In genomic region chr12:29164701-29165100, GRCm38 (mm10) we compare ENCODE assay signal across 26 mouse cellular contexts.
"Had no signal": no experiment of that assay in that cellular context is flagged by ENCODE, and none has a peak within 500 bp of the region (broad histone marks: within the 10 kb centered on the region; RNA-seq: fewer than 3 reads in every experiment).

No protein-coding gene starts in this region.

- H3K4me1 ChIP-seq: embryonic facial prominence, embryonic 12.5 days; embryonic facial prominence, embryonic 15.5 days; forebrain, embryonic 12.5 days had no signal

- ATAC-seq: forebrain, embryonic 13.5 days; forebrain, embryonic 15.5 days; forebrain, postnatal 0 days had no signal

- H3K9me3 ChIP-seq: embryonic facial prominence, embryonic 10.5 days; embryonic facial prominence, embryonic 12.5 days; embryonic facial prominence, embryonic 13.5 days; embryonic facial prominence, embryonic 15.5 days; forebrain, embryonic 10.5 days; forebrain, embryonic 12.5 days; forebrain, embryonic 13.5 days; forebrain, embryonic 15.5 days; heart, embryonic 10.5 days had no signal

- H3K4me2 ChIP-seq: embryonic facial prominence, embryonic 12.5 days; embryonic facial prominence, embryonic 13.5 days; embryonic facial prominence, embryonic 15.5 days; forebrain, embryonic 12.5 days; forebrain, embryonic 13.5 days; forebrain, embryonic 15.5 days had no signal

- H3K4me3 ChIP-seq: embryonic facial prominence, embryonic 10.5 days; embryonic facial prominence, embryonic 12.5 days; embryonic facial prominence, embryonic 13.5 days; embryonic facial prominence, embryonic 15.5 days; erythroblast, embryonic 14.5 days; forebrain, embryonic 10.5 days; forebrain, embryonic 12.5 days; forebrain, embryonic 13.5 days; forebrain, embryonic 15.5 days; gastrocnemius, adult 2 months; heart, adult 2 months; heart, embryonic 10.5 days had no signal

- DNase-seq: cerebellum, adult 8-10 months; cerebellum, adult 9-10 months; cerebellum, adult 9-11 months; cerebellum, postnatal 10 days; cerebellum, postnatal 14 days; cerebellum, postnatal 25 days; cerebellum, postnatal 36 days; embryo, embryonic 11 days; forebrain, postnatal 0 days; gastrocnemius, adult 2 months; gastrocnemius, postnatal 10 days; gastrocnemius, postnatal 14 days; gastrocnemius, postnatal 25 days; gastrocnemius, postnatal 36 days; heart, adult 18-20 months; heart, adult 2 months had no signal

- H3K9ac ChIP-seq: embryonic facial prominence, embryonic 12.5 days; embryonic facial prominence, embryonic 13.5 days; embryonic facial prominence, embryonic 15.5 days; forebrain, embryonic 12.5 days; forebrain, embryonic 13.5 days; forebrain, embryonic 15.5 days; forebrain, postnatal 0 days had no signal

- H3K27me3 ChIP-seq: embryonic facial prominence, embryonic 12.5 days; embryonic facial prominence, embryonic 13.5 days; embryonic facial prominence, embryonic 15.5 days; forebrain, embryonic 12.5 days; forebrain, embryonic 13.5 days; forebrain, embryonic 15.5 days had no signal

- H3K27ac ChIP-seq: embryonic facial prominence, embryonic 10.5 days; embryonic facial prominence, embryonic 12.5 days; embryonic facial prominence, embryonic 13.5 days; embryonic facial prominence, embryonic 15.5 days; forebrain, embryonic 10.5 days; forebrain, embryonic 12.5 days; forebrain, embryonic 13.5 days; forebrain, embryonic 15.5 days; gastrocnemius, adult 2 months; heart, adult 2 months; heart, embryonic 10.5 days had no signal

- H3K36me3 ChIP-seq: embryonic facial prominence, embryonic 10.5 days; embryonic facial prominence, embryonic 12.5 days; embryonic facial prominence, embryonic 13.5 days; embryonic facial prominence, embryonic 15.5 days; forebrain, embryonic 10.5 days; forebrain, embryonic 12.5 days; forebrain, embryonic 15.5 days; heart, embryonic 10.5 days had no signal
